In the genomic region with DNA sequence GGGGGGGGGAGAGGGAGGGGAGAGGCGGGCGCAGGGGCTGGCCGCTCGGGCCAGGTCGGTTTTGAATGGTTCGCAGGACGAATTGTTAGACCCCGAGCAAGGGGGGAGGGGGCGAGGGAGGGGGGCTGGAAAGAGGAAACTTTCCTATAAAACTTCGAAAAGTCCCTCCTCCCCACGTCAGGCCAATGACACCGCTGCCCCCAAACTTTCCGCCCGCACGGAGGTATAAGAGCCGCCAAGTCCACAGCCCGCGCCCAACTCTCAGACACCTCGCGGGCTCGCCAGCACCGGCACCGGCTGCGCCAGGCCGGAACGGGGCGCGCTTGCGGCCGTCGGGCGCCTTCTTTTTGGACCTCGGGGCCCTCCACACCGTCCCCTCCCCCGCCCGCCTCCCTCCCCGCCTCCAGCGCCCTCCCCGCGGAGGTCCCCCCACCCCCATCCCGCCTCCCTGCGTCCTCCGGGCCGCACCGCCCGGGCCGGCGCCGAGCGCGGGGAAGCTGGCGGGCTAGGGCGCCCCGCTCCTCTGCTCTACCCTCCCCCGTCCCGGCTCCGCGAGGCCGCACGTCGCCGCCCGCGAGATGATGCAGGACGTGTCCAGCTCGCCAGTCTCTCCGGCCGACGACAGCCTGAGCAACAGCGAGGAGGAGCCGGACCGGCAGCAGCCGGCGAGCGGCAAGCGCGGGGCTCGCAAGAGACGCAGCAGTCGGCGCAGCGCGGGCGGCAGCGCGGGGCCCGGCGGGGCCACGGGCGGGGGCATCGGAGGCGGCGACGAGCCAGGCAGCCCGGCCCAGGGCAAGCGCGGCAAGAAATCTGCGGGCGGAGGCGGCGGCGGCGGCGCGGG, we compare ENCODE assay signal across 8 mouse cellular contexts. TPM values are rescaled to one million over a fixed set of nuclear protein-coding genes. Genes with fewer than 3 reads are reported as not detected.
A peak's percentile ranks its signal among the peaks of the same experiment; 100 is the strongest.
DNase-seq lines count a peak whose midpoint lies in the region; ATAC-seq lines count a peak whose summit lies in the region.

Twist1 (plus strand) TSS at position 272 of the 841 bp plus-strand sequence.

- peaks cover 28% of the 10 kb centered on the region for H3K4me1 ChIP-seq in lung, embryonic 15.5 days
- peaks cover 25% of the 10 kb centered on the region for H3K4me1 ChIP-seq in heart, embryonic 10.5 days

- peak within 1 kb of the TSS; percentile 54 for H3K4me3 ChIP-seq in lung, embryonic 15.5 days
- H3K4me3 ChIP-seq in heart, embryonic 10.5 days, result peak within 1 kb of the TSS; percentile 83

- under 1% methylated on average over 60 of the region's 105 CpGs for WGBS in lung, embryonic 15.5 days
- 2% methylated on average over 90 of the region's 105 CpGs for WGBS in heart, embryonic 10.5 days

- H3K27me3 ChIP-seq in lung, embryonic 15.5 days, result peaks cover 91% of the 10 kb centered on the region
- peaks cover 85% of the 10 kb centered on the region for H3K27me3 ChIP-seq in heart, embryonic 10.5 days (ENCODE audit: insufficient read depth, poor library complexity, severe bottlenecking)

- ATAC-seq in lung, embryonic 15.5 days (ENCODE audit: borderline replicate concordance, extremely low read depth, low FRiP score, low TSS enrichment), result peak; percentile 83

- no peaks in the 10 kb centered on the region for H3K36me3 ChIP-seq in lung, embryonic 15.5 days
- H3K36me3 ChIP-seq in heart, embryonic 10.5 days, result no peaks in the 10 kb centered on the region

- H3K27ac ChIP-seq in lung, embryonic 15.5 days, result no peak within 1 kb of the TSS
- peak within 1 kb of the TSS; percentile 93 for H3K27ac ChIP-seq in heart, embryonic 10.5 days

- H3K9ac ChIP-seq in lung, embryonic 15.5 days, result peak within 1 kb of the TSS; percentile 36

- no peaks in the 10 kb centered on the region for H3K9me3 ChIP-seq in lung, embryonic 15.5 days
- no peaks in the 10 kb centered on the region for H3K9me3 ChIP-seq in heart, embryonic 10.5 days

- DNase-seq in lung, postnatal 25 days (ENCODE audit: low spot score), result no peak
- peak; percentile 90 for DNase-seq in embryo, embryonic 9.5 days (ENCODE audit: extremely low spot score)
- peak; percentile 88 for DNase-seq in heart, embryonic 10.5 days (ENCODE audit: low spot score)
- DNase-seq in kidney, postnatal 25 days, result peak; percentile 28 to 56
- peak; percentile 89 for DNase-seq in neural tube, embryonic 10.5 days (ENCODE audit: extremely low spot score, low spot score)
- DNase-seq in T-cell, adult 2 months (ENCODE audit: low spot score), result no peak
- no peak for DNase-seq in frontal cortex, adult 2 months (ENCODE audit: extremely low spot score in 1 of 2, low spot score in 1 of 2)

- peak within 1 kb of the TSS; percentile 94 for H3K4me2 ChIP-seq in lung, embryonic 15.5 days

RNA-seq across cellular contexts. Expression of gene Twist1, which starts in this region (rescaled TPM):
- 1.1 and 1.2 TPM in 2 replicates for polyA plus RNA-seq in lung, embryonic 15.5 days (2015; fragmentation: Nextera tagmentation; extraction: Ambion mirVana)
- 7.5 and 17.4 TPM in 2 replicates for polyA plus RNA-seq in heart, embryonic 10.5 days (2016; fragmentation: Nextera tagmentation; extraction: Ambion mirVana)
- 0.95 and 1.1 TPM in 2 replicates for polyA plus RNA-seq in frontal cortex, adult 2 months (2012; rRNA removed)

Comparison
In these comparisons a context has a peak if more than half of its experiments do, and no peak if none do; other contexts are left out.
1. DNase-seq: peak in embryo, embryonic 9.5 days (single experiment), heart, embryonic 10.5 days (single experiment), kidney, postnatal 25 days (2 of 2) and neural tube, embryonic 10.5 days (single experiment); none in lung, postnatal 25 days (single experiment), T-cell, adult 2 months (single experiment) and frontal cortex, adult 2 months (0 of 2).